Mouse (Mus musculus): ENCODE results near the gene Gxylt2.

Gene Gxylt2

GRCm38 (mm10) chr6:100716152-100716551 lies 11.6 kb downstream of the Gxylt2 start:
- DNase-seq (ENCODE audit: low spot score) = no peak

- DNase-seq (ENCODE audit: low spot score) = no peak
Observed at GRCm38 (mm10) chr6:100716817-100717216, 12.3 kb downstream of the Gxylt2 start.

DNA sequence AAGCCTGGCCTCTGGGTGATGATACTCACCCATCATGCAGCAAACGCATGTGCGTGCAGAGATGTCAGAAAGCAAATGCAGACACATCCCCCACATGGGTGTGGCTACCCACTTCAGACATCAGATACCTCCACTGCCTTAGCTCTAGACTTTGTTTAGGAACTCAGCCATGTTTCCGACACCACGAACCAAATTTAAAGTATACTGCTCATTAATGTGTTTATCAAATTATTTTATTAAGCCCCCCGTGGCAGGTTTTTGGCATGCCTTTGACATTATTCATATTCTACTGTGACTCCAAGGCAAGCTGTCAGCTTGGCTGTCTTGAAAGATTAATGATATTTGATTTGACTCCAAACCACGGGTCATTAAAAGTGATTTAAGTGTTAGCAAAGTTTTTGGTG lies 15.6 kb downstream of the Gxylt2 start:
- DNase-seq (ENCODE audit: low spot score) = no peak

GRCm38 (mm10) chr6:100720882-100721721 lies 16.6 kb downstream of the Gxylt2 start:
- DNase-seq (ENCODE audit: low spot score) = no peak

GRCm38 (mm10) chr6:100731996-100732375 lies 27.5 kb downstream of the Gxylt2 start:
- no peak for DNase-seq (ENCODE audit: low spot score)

- no peak for DNase-seq (ENCODE audit: low spot score)
Observed at GRCm38 (mm10) chr6:100732376-100733021, 28.0 kb downstream of the Gxylt2 start.

- no peak for DNase-seq (ENCODE audit: low spot score)
Observed at GRCm38 (mm10) chr6:100733218-100733617, 28.7 kb downstream of the Gxylt2 start.

- no peak for DNase-seq (ENCODE audit: low spot score)
Observed at GRCm38 (mm10) chr6:100734321-100734720, 29.8 kb downstream of the Gxylt2 start.

DNA sequence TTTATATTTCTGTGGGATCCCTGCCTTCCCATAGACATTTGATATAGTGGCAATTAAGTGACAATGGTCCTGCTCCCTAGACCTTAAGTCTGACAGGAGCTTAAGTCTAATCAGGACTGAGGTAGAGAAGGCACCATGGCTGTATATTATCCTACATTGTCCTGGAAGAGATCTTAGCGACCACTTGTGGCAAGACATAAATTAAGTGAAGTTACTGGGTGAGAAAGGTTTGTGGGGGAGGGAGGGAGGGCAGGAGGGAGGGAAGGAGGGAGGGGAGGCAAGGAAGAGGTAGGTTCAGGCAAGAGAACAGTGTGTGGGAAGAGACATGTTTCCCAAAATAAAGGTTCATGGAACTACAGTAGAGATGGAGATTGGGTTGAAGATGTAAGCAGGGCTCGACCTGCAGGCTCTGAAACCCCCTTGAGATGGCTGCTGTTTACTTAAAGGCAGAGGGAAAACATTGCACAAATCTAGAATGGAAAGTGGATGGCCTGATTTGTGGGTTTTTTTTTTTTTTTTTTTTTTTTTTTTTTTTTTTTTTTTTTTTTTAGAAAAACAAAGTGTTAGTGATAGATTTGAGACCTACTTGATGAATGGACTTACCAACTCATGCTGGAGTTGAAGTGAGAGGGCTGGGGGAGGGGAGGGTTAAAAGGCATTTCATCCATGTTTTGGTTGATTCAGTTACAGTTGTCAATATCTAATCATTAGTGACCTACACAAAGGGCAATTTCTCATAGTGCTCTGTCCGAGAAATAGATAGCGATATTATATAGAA lies 54.1 kb downstream of the Gxylt2 start:
- DNase-seq (ENCODE audit: low spot score) = no peak

- DNase-seq (ENCODE audit: low spot score) = no peak
Observed at GRCm38 (mm10) chr6:100767756-100768155, 63.2 kb downstream of the Gxylt2 start.

- no peak for DNase-seq (ENCODE audit: low spot score)
Observed at GRCm38 (mm10) chr6:100775923-100776505, 71.5 kb downstream of the Gxylt2 start.

GRCm38 (mm10) chr6:100778595-100778994 lies 74.1 kb downstream of the Gxylt2 start:
- no peak for DNase-seq (ENCODE audit: low spot score)

DNA sequence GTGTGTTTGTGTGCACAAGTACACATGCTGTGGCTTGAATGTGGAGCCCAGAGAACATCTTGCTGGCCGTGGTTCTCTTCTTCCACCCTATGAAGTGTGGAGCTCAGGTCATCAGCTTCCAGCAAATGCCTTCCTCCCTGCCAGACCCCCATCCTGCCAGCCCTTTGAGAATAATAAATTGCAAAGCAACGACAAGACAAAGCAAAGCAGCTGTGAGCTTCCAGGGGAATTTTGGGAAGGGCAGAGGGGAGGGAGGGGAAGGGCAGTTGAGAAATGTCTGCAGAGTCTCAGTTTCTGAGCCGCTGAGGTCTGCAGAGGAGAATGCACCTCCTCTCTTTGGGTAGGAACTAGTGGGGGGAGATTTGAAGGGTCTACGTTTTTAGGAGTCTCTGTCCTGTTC lies 75.9 kb downstream of the Gxylt2 start:
- no peak for DNase-seq (ENCODE audit: low spot score)

- DNase-seq (ENCODE audit: low spot score) = no peak
Observed at GRCm38 (mm10) chr6:100781644-100782043, 77.1 kb downstream of the Gxylt2 start.

DNA sequence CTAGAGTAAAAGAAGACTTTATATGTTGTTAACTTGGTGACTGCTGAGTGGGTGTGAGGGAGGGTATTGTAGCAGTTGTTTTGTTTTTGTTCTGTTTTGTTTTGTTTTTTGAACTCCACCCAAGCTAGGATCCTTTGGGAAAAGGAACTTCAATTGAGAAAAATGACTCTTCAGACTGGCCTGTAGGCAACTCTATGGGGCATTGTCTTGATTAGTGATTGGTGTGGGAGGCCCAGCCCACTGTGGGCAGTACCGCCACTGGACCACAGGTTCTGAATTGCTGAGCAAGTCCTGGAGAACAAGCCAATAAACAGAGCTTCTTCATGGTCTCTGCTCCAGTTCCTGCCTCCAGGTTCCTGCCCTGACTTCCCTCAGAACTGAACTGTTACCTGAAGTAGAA lies 83.2 kb downstream of the Gxylt2 start:
- no peak for DNase-seq (ENCODE audit: low spot score)

GRCm38 (mm10) chr6:100789161-100789560 lies 84.6 kb downstream of the Gxylt2 start:
- DNase-seq (ENCODE audit: low spot score) = no peak

GRCm38 (mm10) chr6:100792055-100792659 lies 87.6 kb downstream of the Gxylt2 start:
- DNase-seq (ENCODE audit: low spot score) = no peak

- DNase-seq (ENCODE audit: low spot score) = no peak
Observed at GRCm38 (mm10) chr6:100792973-100793769, 88.6 kb downstream of the Gxylt2 start.

DNA sequence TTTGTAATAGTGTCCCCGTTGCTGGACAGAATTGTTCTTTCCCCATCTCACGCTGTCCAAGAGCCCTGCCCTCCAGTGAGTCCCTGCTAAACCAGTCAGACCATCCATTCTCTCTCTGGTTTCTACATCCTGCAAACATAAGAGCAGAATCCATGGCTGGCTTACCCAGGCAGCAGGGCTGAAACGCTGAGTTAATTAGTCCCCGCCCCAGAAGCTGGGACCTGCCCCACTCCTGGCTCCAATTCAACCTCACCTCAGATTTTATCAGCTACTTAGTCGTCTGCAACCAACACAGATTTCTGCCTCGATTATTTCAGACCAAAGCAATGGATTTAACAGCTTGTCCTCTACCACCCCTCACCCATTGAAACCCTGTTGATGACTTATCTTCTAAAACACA lies 91.3 kb downstream of the Gxylt2 start:
- DNase-seq (ENCODE audit: low spot score) = no peak

- no peak for DNase-seq (ENCODE audit: low spot score)
Observed at GRCm38 (mm10) chr6:100799290-100799689, 94.8 kb downstream of the Gxylt2 start.

DNA sequence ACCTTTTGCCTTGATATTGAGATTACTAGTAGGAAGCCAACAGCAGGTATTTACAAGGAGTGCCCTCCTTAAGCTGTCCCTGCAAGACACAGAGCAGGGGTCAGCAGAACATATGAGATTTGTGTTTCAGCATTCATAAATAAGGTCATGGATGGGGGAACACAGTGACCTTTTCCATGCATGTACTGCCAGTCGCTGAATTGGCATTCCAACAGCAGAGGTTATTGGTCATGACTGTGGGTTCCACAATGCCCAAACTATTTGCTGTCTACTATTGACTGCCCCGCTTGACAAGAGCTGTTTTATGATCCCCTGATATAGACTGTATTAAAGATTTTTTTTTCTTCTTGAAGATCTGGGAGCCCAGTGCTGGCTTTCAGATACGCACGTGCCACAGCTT lies 95.2 kb downstream of the Gxylt2 start:
- DNase-seq (ENCODE audit: low spot score) = no peak

Measured in MN1 (cell line).